Mouse (Mus musculus): ENCODE results near the gene Sppl2a.
A peak's percentile ranks its signal among the peaks of the same experiment; 100 is the strongest.
"Not testable (repeated sequence)": the region's sequence is repeated elsewhere in the genome, so short reads cannot be mapped to it uniquely, and the experiment has no call there.

Gene Sppl2a

GRCm38 (mm10) chr2:126894245-126894644 lies 38.8 kb downstream of the Sppl2a start:
- DNase-seq (ENCODE audit: low read depth): no peak

GRCm38 (mm10) chr2:126892316-126892715 lies 40.7 kb downstream of the Sppl2a start:
- no peak for DNase-seq (ENCODE audit: low read depth)

GRCm38 (mm10) chr2:126891743-126892142 lies 41.3 kb downstream of the Sppl2a start:
- DNase-seq (ENCODE audit: low read depth): no peak

- DNase-seq (ENCODE audit: low read depth): no peak
Measured at GRCm38 (mm10) chr2:126887141-126887540, 45.9 kb downstream of the Sppl2a start.

GRCm38 (mm10) chr2:126885871-126886270 lies 47.2 kb downstream of the Sppl2a start:
- no peak for DNase-seq (ENCODE audit: low read depth)

- not testable (repeated sequence) for DNase-seq (ENCODE audit: low read depth)
Measured at GRCm38 (mm10) chr2:126882711-126883110, 50.3 kb downstream of the Sppl2a start.

GRCm38 (mm10) chr2:126877991-126878390 lies 55.0 kb downstream of the Sppl2a start:
- no peak for DNase-seq (ENCODE audit: low read depth)

GRCm38 (mm10) chr2:126875871-126876796 lies 56.9 kb downstream of the Sppl2a start, which contains the start of gene Trpm7:
Gene Trpm7, minus strand, starts transcription at chr2:126876230.
- DNase-seq (ENCODE audit: low read depth): peak; percentile 97

GRCm38 (mm10) chr2:126875516-126875835 lies 57.6 kb downstream of the Sppl2a start:
- peak; percentile 48 for DNase-seq (ENCODE audit: low read depth)

GRCm38 (mm10) chr2:126874809-126875515 lies 58.1 kb downstream of the Sppl2a start:
- DNase-seq (ENCODE audit: low read depth): peak; percentile 43

GRCm38 (mm10) chr2:126866301-126866700 lies 66.7 kb downstream of the Sppl2a start:
- no peak for DNase-seq (ENCODE audit: low read depth)

- DNase-seq (ENCODE audit: low read depth): peak; percentile 24
Measured at GRCm38 (mm10) chr2:126865501-126866199, 67.4 kb downstream of the Sppl2a start.

- no peak for DNase-seq (ENCODE audit: low read depth)
Measured at GRCm38 (mm10) chr2:126865026-126865425, 68.0 kb downstream of the Sppl2a start.

- DNase-seq (ENCODE audit: low read depth): no peak
Measured at GRCm38 (mm10) chr2:126844751-126845150, 88.3 kb downstream of the Sppl2a start.

Measured in NIH3T3 (cell line).